Mouse (Mus musculus) embryonic facial prominence, embryonic 13.5 days (tissue): ENCODE measurements at regions not wholly inside any gene's neighbourhood (a gene's known extent, or its start where the extent isn't known, plus 50 kb on each side); places are given as distances from the start of the nearest gene placed in this dataset.
A peak's percentile ranks its signal among the peaks of the same experiment; 100 is the strongest.

Source experiments
- ATAC-seq: fragments of 200-750 bp; cut with Nextera tagmentation; 2 replicates; pipeline ENCODE4 v1.8.0; 2017; ENCODE audit warnings: low read depth; ENCODE audit not compliant: insufficient number of reproducible peaks, insufficient read depth, low FRiP score, low TSS enrichment
- H3K27ac ChIP-seq: fragments of 300-500 bp; sonication (generic); 2 replicates; pipeline ENCODE4 v1.5.1; 2015; ENCODE audit warnings: moderate library complexity, mild to moderate bottlenecking, inconsistent platforms
- H3K27me3 ChIP-seq: fragments of 300-500 bp; sonication (generic); 2 replicates; pipeline ENCODE4 v1.6.1; 2015; ENCODE audit warnings: mild to moderate bottlenecking, inconsistent platforms
- H3K36me3 ChIP-seq: fragments of 300-500 bp; sonication (generic); 2 replicates; pipeline ENCODE4 v1.6.1; 2015; ENCODE audit warnings: mild to moderate bottlenecking, inconsistent platforms
- H3K4me1 ChIP-seq: fragments of 300-500 bp; sonication (generic); 2 replicates; pipeline ENCODE4 v1.6.1; 2015; ENCODE audit warnings: inconsistent platforms
- H3K4me2 ChIP-seq: fragments of 300-500 bp; sonication (generic); 2 replicates; pipeline ENCODE4 v1.6.1; 2015; ENCODE audit warnings: moderate library complexity, mild to moderate bottlenecking, inconsistent platforms
- H3K4me3 ChIP-seq: fragments of 300-500 bp; sonication (generic); 2 replicates; pipeline ENCODE4 v1.5.1; 2015; ENCODE audit warnings: mild to moderate bottlenecking, inconsistent platforms
- H3K9ac ChIP-seq: fragments of 300-500 bp; sonication (generic); 2 replicates; pipeline ENCODE4 v1.6.1; 2015; ENCODE audit warnings: mild to moderate bottlenecking, inconsistent platforms
- H3K9me3 ChIP-seq: fragments of 300-500 bp; sonication (generic); 2 replicates; pipeline ENCODE4 v1.6.1; 2016; ENCODE audit warnings: inconsistent platforms
- WGBS: fragments of 180-500 bp; shearing (Covaris S2); methylation state at CpG from one replicate; pipeline ENCODE4 v1.1.7; 2015; ENCODE audit warnings: mixed read lengths; 5-methylcytosine and 5-hydroxymethylcytosine counted together

DNA sequence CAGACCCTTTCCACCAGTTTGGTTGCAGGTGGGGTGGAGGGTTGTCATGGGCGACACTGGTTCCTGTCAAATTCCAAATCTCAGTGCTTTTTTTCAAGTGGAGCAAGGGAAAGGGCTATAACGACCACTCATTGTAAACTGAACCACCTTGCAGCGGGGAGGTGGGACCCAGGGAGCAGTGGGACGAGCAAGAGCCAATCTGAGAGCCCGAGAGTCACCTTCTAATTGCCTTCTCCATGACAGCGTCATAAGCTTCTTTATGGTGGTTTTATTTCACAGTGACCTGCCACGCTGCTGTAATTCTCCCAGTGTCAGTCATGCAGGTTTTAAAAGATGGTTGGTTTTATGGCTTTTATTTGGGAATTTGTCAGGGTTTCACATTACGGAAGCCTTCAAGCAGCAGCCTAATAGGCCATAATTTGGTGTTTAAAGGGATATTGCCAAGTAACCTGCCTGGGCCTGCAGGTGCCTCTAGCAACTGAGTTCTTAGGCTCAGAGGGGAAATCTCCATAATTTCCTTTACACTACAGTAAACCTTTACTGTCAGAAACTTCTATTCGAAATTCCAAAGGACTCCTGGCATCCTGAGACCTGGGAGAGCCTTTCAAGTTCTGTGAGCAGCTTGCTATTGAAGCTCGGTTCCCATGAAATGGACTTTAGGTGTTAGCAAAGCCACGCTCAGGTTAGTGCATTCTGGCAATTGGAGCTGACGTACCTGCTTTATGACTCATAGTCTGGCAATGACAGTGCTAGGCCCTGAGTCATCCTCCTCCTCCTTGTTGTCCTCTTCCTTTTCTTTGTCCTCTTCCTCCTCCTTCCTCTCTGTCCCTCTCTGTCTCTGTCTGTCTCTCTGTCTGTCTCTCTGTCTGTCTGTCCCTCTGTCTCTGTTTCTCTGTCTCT, 235.6 kb upstream of the Pgrmc2 start:
- peaks cover 29% of the 10 kb centered on the region for H3K4me1 ChIP-seq
- no peaks in the 10 kb centered on the region for H3K36me3 ChIP-seq
- no peak overlapping the region for H3K4me3 ChIP-seq
- ATAC-seq = peak; percentile 74; the same call in 1 of the 2 replicates
- H3K27me3 ChIP-seq = peaks cover 3% of the 10 kb centered on the region; the same call in 1 of the 2 replicates
- 43% methylated on average over 12 of the region's 12 CpGs for WGBS
- H3K27ac ChIP-seq = peak overlapping the region; percentile 1; the same call in 1 of the 2 replicates
- H3K9ac ChIP-seq = no peak overlapping the region
- H3K9me3 ChIP-seq = no peaks in the 10 kb centered on the region
- no peak overlapping the region for H3K4me2 ChIP-seq

DNA sequence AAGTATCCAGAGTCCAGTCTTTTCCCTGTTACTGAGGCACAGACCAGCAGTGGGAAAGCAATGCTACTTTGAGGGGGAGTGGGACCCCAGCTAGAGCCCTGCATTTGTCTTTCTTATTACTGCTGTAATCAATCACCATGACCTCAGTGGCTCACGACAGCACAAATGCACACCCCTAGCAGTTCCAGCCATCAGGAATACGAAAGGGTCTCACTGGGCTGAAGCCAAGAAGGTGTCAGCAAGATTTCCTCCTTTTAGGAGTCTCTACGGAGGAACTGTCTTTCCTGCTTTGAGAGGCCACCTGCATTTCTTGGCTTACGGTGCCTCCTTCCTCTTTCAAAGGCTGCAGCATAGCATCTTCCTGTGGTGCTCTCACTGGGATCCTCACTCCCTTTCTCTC, 234.3 kb upstream of the Pgrmc2 start:
- Histone ChIP-seq H3K9me3 (no peaks in the 10 kb centered on the region), H3K27me3 (peaks cover 3% of the 10 kb centered on the region; the same call in 1 of the 2 replicates), H3K9ac (no peak overlapping the region), H3K27ac (no peak overlapping the region), H3K36me3 (no peaks in the 10 kb centered on the region), H3K4me1 (peaks cover 29% of the 10 kb centered on the region), H3K4me2 (no peak overlapping the region), H3K4me3 (no peak overlapping the region)
- ATAC-seq = no peak
- 58% methylated on average over 4 of the region's 4 CpGs for WGBS

- Histone ChIP-seq H3K27me3 (no peaks in the 10 kb centered on the region), H3K4me2 (no peak overlapping the region), H3K27ac (no peak overlapping the region), H3K36me3 (no peaks in the 10 kb centered on the region), H3K9ac (no peak overlapping the region), H3K9me3 (no peaks in the 10 kb centered on the region), H3K4me1 (peaks cover 5% of the 10 kb centered on the region), H3K4me3 (no peak overlapping the region)
- no peak for ATAC-seq
- WGBS = 86% methylated on average over 6 of the region's 6 CpGs
Observed at GRCm38 (mm10) chr3:41312492-41312891, 229.6 kb upstream of the Pgrmc2 start.

DNA sequence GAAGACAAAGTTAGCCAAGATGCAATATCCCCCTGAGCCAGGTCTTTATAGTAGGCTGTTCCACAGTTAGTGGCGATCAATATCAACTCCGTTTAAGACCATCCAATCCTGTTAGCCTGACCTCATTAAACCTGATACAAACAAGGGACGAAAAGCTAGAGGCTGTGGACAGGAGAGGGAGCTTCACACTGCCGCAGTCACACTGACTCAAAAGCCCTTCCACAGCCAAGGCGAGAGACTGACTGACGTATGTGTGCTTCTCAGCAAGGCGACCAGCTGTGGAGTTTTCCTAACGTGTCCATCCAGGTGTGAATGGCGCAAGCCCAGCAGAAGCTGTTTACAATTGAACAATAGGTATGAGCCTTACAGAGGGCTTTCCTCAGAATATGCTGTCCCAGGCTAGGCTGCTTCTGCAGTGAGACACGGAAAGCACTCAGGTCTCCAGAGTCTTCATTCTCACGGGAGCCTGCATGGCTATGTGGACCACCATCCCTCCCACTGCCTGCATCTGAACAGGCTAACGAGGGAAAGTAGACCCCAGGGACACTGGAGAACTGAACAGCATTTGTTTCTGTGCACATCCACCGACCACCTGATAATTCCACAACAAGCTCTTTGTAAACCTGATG, 224.7 kb upstream of the Pgrmc2 start:
- 76% methylated on average over 13 of the region's 13 CpGs for WGBS
- Histone ChIP-seq H3K27ac (no peak overlapping the region), H3K27me3 (no peaks in the 10 kb centered on the region), H3K9ac (no peak overlapping the region), H3K36me3 (no peaks in the 10 kb centered on the region), H3K9me3 (no peaks in the 10 kb centered on the region), H3K4me1 (no peaks in the 10 kb centered on the region), H3K4me3 (no peak overlapping the region), H3K4me2 (no peak overlapping the region)
- ATAC-seq = no peak

- H3K4me3 ChIP-seq = no peak overlapping the region
- H3K4me1 ChIP-seq = no peaks in the 10 kb centered on the region
Observed at GRCm38 (mm10) chr3:41302805-41303204, 220.0 kb upstream of the Pgrmc2 start.

GRCm38 (mm10) chr3:41298776-41299175, 215.9 kb upstream of the Pgrmc2 start:
- 0 out of 2 replicates have a peak, but pooled peaks cover 4% of the 10 kb centered on the region for H3K4me1 ChIP-seq
- no peaks in the 10 kb centered on the region for H3K27me3 ChIP-seq
- 64% methylated on average over 4 of the region's 4 CpGs for WGBS
- H3K4me3 ChIP-seq = no peak overlapping the region
- H3K9me3 ChIP-seq = no peaks in the 10 kb centered on the region
- no peaks in the 10 kb centered on the region for H3K36me3 ChIP-seq
- no peak for ATAC-seq
- no peak overlapping the region for H3K27ac ChIP-seq
- H3K4me2 ChIP-seq = no peak overlapping the region
- H3K9ac ChIP-seq = no peak overlapping the region

More at GRCm38 (mm10) chr3:41302805-41303204, 220.0 kb upstream of the Pgrmc2 start:
- Histone ChIP-seq H3K4me2 (no peak overlapping the region), H3K36me3 (no peaks in the 10 kb centered on the region), H3K27me3 (no peaks in the 10 kb centered on the region), H3K9ac (no peak overlapping the region), H3K27ac (no peak overlapping the region), H3K9me3 (no peaks in the 10 kb centered on the region)
- ATAC-seq = no peak
- 83% methylated on average over 3 of the region's 3 CpGs for WGBS

DNA sequence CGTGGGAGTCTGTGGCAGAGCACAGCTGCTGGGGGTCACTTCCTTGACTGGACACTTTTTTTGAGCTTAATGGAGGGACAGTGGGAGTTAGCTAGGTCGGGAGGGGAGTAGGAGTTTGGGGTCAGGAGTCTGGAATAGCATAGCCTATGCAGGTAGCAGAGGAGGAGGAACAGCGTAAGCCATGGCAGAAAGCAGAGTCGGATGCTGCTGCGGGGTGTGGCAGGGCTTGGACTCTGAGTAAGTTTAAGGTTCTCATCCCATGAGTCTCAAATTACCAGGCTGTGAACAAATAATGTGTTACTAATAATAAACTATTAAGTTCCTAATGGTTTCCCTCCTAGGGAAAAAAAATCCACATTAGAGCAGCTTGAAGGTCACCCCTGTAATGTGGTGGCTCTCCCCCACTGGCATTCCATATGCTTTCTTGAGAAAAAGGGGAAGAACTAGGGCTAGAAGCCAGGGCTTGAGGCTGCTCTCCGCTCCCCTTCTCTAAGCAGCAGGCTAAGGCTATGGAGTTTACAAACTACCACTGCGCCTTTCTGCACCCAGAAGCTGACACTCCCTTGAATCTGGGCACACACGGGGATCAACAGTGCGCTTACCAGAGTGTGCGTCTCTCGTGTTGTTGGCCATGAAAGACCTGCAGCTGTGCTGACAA, 213.4 kb upstream of the Pgrmc2 start:
- Histone ChIP-seq H3K27me3 (no peaks in the 10 kb centered on the region), H3K27ac (no peak overlapping the region), H3K9me3 (no peaks in the 10 kb centered on the region), H3K36me3 (no peaks in the 10 kb centered on the region), H3K4me2 (no peak overlapping the region), H3K4me3 (no peak overlapping the region), H3K9ac (no peak overlapping the region), H3K4me1 (peaks cover 13% of the 10 kb centered on the region)
- ATAC-seq = no peak
- 67% methylated on average over 11 of the region's 11 CpGs for WGBS

DNA sequence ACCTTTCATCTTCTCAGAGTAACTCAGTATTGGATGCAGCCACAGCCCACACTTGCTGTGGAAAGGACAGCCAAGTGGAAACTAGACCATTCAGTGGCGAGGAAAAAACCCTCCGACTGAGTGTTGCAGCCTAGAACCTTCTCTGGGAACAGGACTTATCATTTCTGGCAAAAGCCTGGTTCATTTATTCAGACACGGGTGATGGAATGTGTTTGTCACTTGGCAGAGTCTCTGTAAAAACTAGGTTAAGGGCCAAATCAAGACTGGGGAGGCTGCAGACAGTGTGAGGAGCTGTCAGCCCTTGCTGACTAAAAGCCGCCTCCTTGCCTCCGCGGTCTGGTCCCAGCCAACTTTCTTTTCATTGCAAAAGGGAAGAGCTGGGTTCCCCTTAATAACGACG, 212.3 kb upstream of the Pgrmc2 start:
- H3K4me2 ChIP-seq = no peak overlapping the region
- no peaks in the 10 kb centered on the region for H3K36me3 ChIP-seq
- WGBS = 71% methylated on average over 8 of the region's 8 CpGs
- H3K9me3 ChIP-seq = no peaks in the 10 kb centered on the region
- no peaks in the 10 kb centered on the region for H3K27me3 ChIP-seq
- no peak overlapping the region for H3K27ac ChIP-seq
- H3K9ac ChIP-seq = no peak overlapping the region
- ATAC-seq = no peak
- H3K4me1 ChIP-seq = peaks cover 13% of the 10 kb centered on the region
- no peak overlapping the region for H3K4me3 ChIP-seq

GRCm38 (mm10) chr3:41290535-41291307, 207.9 kb upstream of the Pgrmc2 start:
- Histone ChIP-seq H3K4me2 (no peak overlapping the region), H3K4me3 (no peak overlapping the region), H3K36me3 (no peaks in the 10 kb centered on the region), H3K9ac (no peak overlapping the region), H3K27me3 (no peaks in the 10 kb centered on the region), H3K27ac (no peak overlapping the region), H3K9me3 (no peaks in the 10 kb centered on the region), H3K4me1 (peaks cover 10% of the 10 kb centered on the region)
- WGBS = 87% methylated on average over 11 of the region's 11 CpGs
- no peak for ATAC-seq

DNA sequence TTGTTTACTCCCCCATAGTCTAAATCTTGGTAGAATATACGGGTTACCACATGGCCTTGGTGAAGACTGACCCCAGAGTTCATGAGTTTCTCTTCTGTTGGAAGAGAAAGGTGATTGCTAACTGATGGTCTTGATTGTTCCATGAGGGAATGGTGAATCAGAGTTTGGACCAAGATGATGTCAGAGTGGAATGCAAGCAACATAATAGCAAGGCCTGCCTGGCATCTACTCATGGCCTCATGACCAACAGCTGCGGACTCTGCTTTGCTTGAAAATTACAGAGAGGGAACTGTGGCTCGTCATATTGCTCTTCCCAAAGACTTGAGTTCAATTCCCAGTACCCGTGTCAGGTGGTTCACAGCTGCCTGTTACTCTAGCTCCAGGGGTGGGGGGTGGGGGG, 205.9 kb upstream of the Pgrmc2 start:
- Histone ChIP-seq H3K9me3 (no peaks in the 10 kb centered on the region), H3K4me3 (no peak overlapping the region), H3K36me3 (no peaks in the 10 kb centered on the region), H3K4me2 (no peak overlapping the region), H3K9ac (no peak overlapping the region), H3K4me1 (peaks cover 24% of the 10 kb centered on the region), H3K27ac (no peak overlapping the region), H3K27me3 (no peaks in the 10 kb centered on the region)
- WGBS = 79% methylated on average over 4 of the region's 4 CpGs
- ATAC-seq = no peak

DNA sequence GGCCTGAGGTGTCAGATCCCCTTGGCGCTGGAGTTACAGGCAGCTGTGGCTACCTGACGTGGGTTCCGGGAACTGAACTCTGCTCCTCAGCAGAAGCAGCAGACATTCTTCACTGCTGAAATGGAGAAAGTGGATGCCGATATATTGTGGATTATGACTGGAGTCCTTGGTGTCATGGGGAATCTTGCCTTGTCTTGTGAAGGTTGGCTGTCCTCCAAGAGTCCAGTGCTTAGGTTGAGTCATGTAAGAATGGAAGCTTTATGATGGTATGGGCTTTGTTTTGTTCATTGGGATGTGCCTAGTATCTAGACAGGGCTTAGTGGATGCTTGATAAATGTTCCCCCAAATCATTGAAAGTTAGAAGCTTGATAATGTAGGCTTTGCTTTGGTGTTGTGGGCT, 205.2 kb upstream of the Pgrmc2 start:
- WGBS = 92% methylated on average over 4 of the region's 4 CpGs
- H3K4me3 ChIP-seq = no peak overlapping the region
- H3K9me3 ChIP-seq = no peaks in the 10 kb centered on the region
- no peaks in the 10 kb centered on the region for H3K36me3 ChIP-seq
- ATAC-seq = no peak
- H3K9ac ChIP-seq = no peak overlapping the region
- peaks cover 26% of the 10 kb centered on the region for H3K4me1 ChIP-seq
- no peaks in the 10 kb centered on the region for H3K27me3 ChIP-seq
- no peak overlapping the region for H3K27ac ChIP-seq
- H3K4me2 ChIP-seq = no peak overlapping the region
